In the genomic region with DNA sequence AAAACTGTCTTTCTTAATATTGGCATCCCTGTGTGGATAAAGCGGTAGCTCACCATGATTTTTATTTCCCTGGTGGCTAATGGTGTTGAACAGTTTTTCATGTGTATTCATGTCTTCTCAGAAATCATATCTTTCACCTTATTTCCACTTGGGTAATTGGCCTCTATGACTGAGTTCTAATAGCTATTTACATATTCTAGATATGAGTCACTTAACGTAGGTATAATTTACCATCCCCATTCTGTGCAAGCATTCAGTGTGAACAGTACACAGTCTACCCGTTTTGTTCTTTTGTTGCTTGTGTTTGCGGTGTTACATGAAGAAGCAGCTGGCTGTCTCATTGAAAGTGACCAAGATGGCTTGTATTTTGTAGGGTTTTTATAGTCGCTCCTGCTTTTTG, we compare ENCODE assay signal across 23 mouse cellular contexts. TPM values are rescaled to one million over a fixed set of nuclear protein-coding genes. Genes with fewer than 3 reads are reported as not detected.
"Had no signal": no experiment of that assay in that cellular context is flagged by ENCODE, and none has a peak within 500 bp of the region (broad histone marks: within the 10 kb centered on the region; RNA-seq: fewer than 3 reads in every experiment).

No protein-coding gene starts in this region.

- DNase-seq: gastrocnemius, adult 2 months; gastrocnemius, postnatal 10 days; gastrocnemius, postnatal 25 days; heart, adult 18-20 months; heart, postnatal 10 days; heart, postnatal 4 days; layer of hippocampus, adult 9-11 months; layer of hippocampus, postnatal 36 days; liver had no signal

- H3K27me3 ChIP-seq: heart, embryonic 12.5 days; hindbrain, embryonic 12.5 days; kidney, embryonic 15.5 days; limb, embryonic 12.5 days; liver, embryonic 12.5 days had no signal

- H3K4me2 ChIP-seq: heart, embryonic 12.5 days; hindbrain, embryonic 12.5 days; hindbrain, embryonic 14.5 days; kidney, embryonic 15.5 days; limb, embryonic 12.5 days; liver, embryonic 12.5 days had no signal

- ATAC-seq: hindbrain, embryonic 16.5 days; intestine, embryonic 16.5 days; liver, embryonic 12.5 days had no signal

- H3K36me3 ChIP-seq: heart, embryonic 10.5 days; heart, embryonic 12.5 days; hindbrain, embryonic 10.5 days; hindbrain, embryonic 12.5 days; kidney, embryonic 15.5 days; limb, embryonic 10.5 days; limb, embryonic 12.5 days; liver, embryonic 12.5 days had no signal

- H3K27ac ChIP-seq: gastrocnemius, adult 2 months; heart, embryonic 10.5 days; hindbrain, embryonic 10.5 days; hindbrain, embryonic 12.5 days; hindbrain, embryonic 14.5 days; kidney, embryonic 15.5 days; kidney, postnatal 0 days; limb, embryonic 10.5 days; limb, embryonic 12.5 days; liver, embryonic 12.5 days; liver, embryonic 14.5 days had no signal

- H3K9me3 ChIP-seq: heart, embryonic 10.5 days; heart, embryonic 12.5 days; hindbrain, embryonic 10.5 days; hindbrain, embryonic 12.5 days; kidney, embryonic 15.5 days; limb, embryonic 10.5 days; limb, embryonic 12.5 days; liver, embryonic 12.5 days had no signal

- H3K4me3 ChIP-seq: gastrocnemius, adult 2 months; heart, embryonic 10.5 days; heart, embryonic 12.5 days; hindbrain, embryonic 10.5 days; hindbrain, embryonic 12.5 days; kidney, embryonic 15.5 days; limb, embryonic 10.5 days; limb, embryonic 12.5 days; liver, embryonic 12.5 days had no signal

- H3K4me1 ChIP-seq: heart, embryonic 10.5 days; heart, embryonic 12.5 days; hindbrain, embryonic 10.5 days; hindbrain, embryonic 12.5 days; kidney, embryonic 15.5 days; limb, embryonic 10.5 days; limb, embryonic 12.5 days; liver, embryonic 12.5 days had no signal

- H3K9ac ChIP-seq: heart, embryonic 12.5 days; hindbrain, embryonic 12.5 days; hindbrain, embryonic 14.5 days; kidney, embryonic 15.5 days; limb, embryonic 12.5 days; liver, embryonic 12.5 days; liver, embryonic 14.5 days had no signal

RNA-seq across cellular contexts. Expression of a gene that starts 14.1 kb away (rescaled TPM):
- total RNA-seq: granulocyte monocyte progenitor cell, adult 5-6 weeks had no signal
